Mouse (Mus musculus) urinary bladder, adult 2 months (tissue): Measurements from ENCODE around the gene Miox. TPM values are rescaled to one million over a fixed set of nuclear protein-coding genes. Genes with fewer than 3 reads are reported as not detected.
A peak's percentile ranks its signal among the peaks of the same experiment; 100 is the strongest.

Experiments
- DNase-seq: peaks from one replicate; pipeline ENCODE4 v3.0.0; 2022; ENCODE audit warnings: low spot score
- polyA plus RNA-seq: library from polyadenylated mRNA; depleted of rRNA; stranded (reverse); fragments of >200 nt; gene quantifications from 2 replicates; pipeline ENCODE4 v1.2.3, GENCODE M21; 2012; rRNA removed

Gene Miox
- not detected in 2 replicates for polyA plus RNA-seq

DNA sequence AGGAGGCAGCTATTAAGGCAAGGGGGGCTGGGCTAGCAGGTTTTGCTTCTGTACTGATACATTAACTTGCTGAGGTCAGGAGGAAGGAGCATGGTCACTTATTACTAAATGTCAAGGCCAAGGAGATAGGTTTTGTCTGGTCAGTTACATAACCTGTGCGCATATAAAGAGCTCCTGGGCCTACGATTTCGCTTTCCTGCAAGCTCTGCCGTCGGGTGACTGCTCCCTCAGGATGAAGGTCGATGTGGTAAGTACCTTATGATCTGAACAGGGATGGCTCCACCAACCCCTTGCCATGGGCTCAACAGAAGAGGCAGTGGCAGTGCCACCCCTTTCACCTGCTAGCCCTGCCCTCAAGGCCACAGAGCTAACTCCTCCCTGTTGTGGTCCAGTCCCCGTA is at the start of gene Miox:
Gene Miox, plus strand, starts transcription at position 128 of the 400 bp plus-strand sequence.
- DNase-seq, result no peak

DNA sequence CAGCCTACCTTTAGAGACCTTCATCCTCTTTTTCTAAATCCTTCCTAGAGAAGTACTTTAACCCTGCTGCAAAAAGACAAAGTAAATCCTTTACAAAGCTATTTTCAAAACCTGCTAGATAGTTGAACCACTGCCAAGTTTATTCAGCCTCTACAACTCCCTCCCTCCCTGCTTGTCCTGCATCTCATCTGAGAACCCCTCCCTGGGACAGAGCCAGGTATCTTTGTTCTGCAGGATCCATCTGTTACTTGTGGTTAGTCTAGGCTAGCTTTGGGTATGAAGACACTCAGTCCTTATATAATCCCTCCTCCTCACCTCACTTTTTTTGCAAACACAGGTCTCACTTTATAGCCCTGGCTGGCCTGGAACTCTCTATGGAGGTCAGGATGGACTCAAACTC is 49.2 kb upstream of the Miox start:
- DNase-seq, result no peak

DNA sequence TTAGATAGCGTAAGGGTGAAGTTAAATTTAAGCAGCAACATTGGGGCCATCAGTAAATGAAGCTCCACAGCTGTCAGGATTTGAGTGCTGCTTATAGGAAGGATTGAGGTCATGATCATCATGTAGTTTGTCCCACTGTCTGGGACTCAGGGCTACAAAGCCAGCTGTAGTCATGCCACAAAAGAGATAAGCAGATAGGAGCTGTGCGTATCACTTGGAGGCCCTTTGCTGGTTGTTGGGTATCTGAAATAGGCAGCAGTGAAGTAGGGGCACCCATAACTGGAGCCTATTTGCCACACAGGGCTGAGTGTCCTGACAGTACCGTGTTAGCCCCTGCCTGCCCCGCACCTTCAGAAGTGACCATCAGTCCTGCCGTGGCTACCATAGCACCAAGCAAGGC is 48.7 kb upstream of the Miox start:
- no peak for DNase-seq

DNA sequence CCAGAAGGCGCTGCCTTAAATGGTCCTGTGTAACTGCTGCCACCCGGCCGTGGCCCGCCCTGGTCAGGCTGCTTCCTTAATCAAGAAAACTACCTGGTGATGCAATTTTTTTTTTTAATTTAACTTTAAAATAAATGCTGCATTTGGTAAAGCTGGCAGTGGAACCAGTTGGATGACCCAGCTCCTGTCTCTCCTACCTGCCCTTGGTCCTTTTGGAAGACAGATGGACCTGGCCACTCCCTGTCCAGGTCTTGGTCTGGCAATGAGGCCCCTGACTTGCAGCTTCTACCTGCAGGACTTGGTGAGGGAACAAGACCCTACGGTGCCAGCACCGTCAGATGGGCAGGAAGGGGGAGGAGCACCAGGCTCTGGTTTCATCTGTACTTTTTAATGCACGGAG is 48.1 kb upstream of the Miox start:
- DNase-seq, result no peak

DNA sequence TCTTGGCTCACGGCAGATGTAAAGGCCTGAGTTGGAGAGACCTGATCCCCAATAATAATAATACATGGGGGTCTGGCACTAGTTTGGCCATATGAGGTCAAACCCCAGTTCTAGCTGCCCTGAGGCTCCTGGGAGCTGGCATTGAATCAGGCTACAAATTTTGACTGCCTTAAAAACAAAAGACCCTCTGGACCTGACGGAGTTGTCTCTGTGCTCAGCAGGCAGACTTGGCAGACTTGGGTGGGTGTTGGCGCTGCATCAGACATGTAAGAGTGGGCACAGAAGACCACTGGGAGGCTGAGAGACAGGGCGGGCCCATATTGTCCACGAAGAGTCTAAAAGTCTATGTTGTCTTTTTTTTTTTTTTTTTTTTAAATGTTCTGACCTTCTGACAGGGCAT is 47.6 kb upstream of the Miox start:
- DNase-seq, result no peak

DNA sequence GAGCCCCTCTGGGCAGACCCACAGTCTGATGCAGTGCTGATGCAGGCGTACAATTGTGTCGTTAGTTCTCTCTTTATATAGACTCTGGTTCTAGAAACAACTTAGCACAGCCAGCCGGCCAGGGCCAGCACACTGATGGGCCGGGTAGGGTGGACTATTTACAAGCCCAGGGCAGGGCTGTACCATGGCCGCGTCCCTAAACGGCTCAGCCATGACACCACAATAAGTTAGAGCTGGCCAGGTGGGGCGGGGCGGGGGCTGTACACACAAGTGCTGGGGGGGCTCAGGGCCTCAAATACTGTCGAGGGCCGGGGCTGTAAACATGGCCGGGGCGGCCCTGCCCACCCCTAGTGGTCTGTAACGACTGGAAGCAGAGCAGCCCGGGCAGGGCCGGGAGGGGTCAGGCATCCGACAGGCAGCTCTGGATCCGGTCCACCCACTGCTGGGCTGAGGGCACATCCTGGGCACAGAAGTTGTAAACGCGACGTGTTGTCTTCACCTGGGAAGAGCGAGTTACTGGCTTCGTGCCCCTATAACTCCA is 45.9 kb upstream of the Miox start:
- DNase-seq, result no peak

DNA sequence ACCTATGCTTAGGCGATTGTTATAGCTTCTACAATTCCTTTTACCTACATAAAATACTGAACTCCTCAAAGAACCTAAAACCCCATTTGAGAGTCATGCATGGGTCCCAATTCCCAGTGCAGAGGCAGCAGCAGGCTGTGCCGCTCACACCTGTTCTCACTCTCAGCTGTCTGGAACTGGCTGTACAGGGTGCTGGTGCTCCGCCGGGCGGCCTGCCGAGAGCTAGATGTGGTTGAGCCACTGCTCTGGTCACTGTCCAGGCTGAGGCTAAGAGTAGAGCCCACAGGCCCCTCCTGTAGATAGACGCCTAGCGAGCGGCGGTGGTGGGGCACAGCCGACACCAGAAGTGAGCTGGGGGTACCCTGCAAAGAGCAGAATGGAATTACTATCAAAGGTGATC is 44.7 kb upstream of the Miox start:
- no peak for DNase-seq

DNA sequence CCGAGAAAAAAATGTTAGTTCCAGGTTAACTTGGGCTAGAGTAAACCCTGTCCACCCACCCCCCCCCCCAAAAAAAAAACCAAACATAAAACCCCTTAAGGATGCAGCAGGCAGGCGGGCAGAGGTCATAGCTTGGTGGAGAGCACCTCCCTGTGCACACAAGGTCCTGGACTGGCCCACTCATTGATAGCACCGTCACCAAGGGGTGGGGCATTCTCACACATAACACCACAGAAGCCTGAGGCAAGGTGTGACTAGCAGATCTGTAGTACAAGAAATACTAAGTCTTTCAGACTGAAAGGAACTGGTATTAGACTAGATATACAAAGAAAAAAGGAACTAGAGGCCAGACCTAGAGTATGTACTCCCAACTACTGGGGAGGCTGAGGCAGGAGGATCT is 42.7 kb upstream of the Miox start:
- no peak for DNase-seq

DNA sequence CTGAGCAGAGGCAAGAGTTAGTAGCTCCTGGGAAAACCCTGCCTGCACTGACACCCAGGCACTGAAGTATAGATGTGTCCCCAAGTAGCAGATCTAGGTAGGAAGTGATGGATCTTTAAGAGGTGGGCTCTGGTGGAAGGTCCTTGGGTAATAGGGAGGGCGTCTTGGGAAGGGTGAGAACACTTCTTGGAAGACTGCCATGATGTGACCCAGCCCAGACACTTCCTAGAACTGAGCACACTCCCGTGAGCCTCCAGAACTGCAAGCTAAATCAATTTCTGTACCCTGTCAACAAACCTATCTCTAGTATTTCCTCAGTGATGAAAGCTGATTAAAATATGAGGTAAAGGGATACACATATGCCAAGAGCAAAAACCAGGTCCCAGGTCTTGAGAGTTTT is 41.4 kb upstream of the Miox start:
- no peak for DNase-seq

DNA sequence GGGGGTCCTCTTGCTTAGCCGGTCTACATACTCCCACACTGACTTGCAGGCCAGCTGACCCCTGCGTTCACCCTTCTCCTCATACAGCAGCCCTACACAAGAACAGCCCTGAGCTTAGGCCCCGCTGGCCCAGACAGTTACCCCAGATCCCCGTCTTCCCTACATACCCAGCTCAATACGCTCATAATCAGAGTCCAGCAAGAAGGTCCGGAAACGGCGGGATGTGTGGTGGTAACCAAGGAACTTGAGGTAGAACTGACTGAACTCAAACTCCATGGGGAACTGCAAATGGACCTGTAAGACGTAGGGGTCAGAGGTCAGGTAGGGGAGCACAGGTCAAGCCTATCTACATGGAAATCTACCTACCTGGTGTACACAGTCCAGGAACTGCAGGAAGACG is 40.4 kb upstream of the Miox start:
- DNase-seq, result no peak

DNA sequence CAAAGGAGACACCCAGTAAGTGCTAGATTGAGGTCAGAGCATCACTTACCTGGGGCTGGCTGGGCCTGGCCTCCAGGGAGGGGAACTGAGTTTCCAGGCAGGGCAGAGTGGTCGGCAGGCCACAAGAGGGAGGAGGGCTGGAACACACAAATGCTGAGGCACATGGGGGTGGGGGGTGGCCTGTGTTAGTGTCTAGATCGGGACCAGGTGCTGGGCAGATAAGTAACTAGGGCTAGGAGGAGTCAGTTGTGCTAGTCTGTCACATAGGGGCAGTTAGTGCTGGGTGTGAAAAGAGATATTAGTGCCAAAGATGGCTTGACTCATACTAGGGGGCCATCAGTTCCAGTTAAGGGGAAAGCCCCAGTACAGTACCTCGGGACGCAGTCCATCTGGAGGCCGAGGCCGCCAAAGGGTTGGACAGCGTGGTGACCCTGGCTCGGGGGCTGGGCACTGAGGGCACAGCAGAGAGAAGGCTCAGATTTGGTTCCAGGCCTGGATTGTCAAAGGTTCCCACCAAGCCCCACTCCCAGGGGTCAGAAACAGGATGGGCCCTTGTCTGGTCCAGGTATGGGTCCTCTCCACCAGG is 38.5 kb upstream of the Miox start:
- DNase-seq, result no peak

DNA sequence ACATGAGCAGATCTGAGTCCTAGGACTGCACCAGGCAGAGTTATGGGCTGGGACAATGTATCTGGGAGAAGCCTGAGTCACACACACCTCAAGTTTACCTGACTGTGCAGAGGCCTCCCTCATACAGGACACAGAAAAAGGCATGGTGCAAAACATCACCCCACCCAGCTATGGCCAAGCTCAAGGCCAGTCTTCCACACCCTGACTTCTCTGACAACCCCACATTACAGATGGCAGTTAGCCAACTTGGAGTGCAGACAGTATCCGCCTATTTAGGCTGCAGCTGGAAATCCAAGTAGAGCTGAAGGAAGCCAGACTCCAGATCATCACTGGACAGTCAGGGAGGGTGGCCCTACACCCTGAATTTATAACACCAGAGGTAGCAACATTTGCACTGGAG is 37.7 kb upstream of the Miox start:
- no peak for DNase-seq

DNA sequence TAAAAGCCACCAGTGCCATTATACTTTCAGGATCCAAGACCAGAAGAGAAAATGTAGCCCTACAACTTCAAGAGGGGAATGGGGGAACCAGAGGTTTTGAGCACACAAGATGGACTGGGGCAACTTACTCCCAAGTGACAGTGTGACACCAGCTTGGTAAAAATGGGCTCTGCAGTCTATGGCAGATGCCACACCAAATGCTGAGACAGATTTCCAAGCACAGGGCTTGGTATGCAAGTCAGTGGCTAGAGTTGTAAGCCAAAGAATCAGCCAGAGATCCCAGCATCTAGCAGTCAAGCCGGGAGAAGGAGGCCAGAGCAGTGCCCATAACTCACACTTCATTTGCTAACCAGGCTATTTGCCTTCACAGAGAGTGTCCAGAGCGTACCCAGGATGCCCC is 36.5 kb upstream of the Miox start:
- DNase-seq, result no peak

DNA sequence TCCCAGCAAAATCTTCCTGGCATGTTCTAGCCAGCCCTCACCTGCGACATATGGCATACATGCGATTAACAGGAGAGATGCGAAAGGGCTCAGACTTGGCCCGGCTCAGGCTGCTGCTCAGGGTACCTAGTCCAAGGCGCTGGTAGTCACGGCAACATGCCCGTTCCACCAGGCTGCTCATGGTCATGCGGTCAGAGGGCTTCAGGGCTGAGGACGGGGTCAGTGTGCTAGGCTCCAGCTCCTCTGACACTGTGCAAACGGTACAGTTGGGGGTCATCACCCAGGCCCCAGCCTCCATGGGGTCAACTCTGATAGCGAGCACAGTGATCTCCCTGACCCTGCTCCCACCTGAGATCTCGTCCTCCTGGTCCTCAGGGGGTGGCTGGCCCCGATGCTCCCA is 34.0 kb upstream of the Miox start:
- no peak for DNase-seq

DNA sequence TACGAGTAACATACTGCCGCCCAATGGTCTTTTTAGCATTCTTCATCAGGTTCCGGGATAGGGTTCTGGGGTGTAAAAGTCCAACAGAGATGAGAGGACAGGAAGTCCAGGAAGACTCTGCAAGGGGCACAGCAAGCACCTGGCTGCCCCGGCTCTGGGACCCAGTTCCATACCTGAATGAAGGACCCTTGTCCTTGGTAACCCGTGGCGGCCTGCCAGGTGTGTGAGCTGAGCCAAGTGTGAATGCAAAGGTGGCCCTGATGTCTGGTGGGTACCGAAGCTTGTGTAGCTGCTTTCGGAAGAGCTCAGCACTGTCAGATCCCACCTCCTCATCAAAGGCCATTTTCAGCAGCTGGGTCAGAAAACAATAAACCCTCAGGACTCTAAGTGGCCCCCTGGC is 33.6 kb upstream of the Miox start:
- no peak for DNase-seq

DNA sequence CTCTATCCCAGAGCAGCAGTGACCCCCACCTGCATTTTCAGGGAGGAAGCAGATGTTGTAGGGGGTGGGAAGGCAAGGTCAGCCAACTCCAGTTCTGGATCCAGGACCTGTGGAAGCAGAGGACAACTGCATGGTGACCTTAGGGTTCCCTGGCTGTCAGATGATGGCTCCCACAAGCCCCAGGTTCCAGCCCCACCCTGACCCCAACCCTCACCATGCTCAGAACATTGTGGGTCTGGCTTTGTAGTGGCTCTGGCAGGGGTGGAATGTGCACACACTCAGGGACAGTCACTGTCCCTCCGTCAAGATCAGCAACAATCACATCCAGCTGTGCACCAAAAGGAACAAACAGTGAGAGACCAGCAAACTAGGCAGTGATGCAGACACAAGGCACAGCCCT is 28.2 kb upstream of the Miox start:
- DNase-seq, result no peak

DNA sequence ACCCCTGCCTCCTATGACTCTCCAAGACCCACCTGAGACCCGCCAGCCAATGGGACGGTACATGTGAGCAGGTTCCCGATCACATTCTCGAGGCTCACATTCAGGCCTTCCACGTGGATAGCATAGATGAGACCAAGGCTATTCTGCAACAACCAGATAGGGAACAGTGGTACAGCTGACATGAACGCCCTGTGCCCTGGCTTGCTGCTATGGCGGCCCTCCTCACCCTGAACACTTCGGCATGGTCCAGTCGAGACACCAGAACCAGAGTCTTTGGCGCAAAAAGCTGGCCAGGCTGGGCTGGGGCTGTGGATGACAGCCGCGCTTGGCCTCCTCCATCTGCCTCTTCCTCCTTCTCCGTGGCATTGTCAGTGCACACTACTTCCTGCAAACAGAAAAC is 26.7 kb upstream of the Miox start:
- no peak for DNase-seq

DNA sequence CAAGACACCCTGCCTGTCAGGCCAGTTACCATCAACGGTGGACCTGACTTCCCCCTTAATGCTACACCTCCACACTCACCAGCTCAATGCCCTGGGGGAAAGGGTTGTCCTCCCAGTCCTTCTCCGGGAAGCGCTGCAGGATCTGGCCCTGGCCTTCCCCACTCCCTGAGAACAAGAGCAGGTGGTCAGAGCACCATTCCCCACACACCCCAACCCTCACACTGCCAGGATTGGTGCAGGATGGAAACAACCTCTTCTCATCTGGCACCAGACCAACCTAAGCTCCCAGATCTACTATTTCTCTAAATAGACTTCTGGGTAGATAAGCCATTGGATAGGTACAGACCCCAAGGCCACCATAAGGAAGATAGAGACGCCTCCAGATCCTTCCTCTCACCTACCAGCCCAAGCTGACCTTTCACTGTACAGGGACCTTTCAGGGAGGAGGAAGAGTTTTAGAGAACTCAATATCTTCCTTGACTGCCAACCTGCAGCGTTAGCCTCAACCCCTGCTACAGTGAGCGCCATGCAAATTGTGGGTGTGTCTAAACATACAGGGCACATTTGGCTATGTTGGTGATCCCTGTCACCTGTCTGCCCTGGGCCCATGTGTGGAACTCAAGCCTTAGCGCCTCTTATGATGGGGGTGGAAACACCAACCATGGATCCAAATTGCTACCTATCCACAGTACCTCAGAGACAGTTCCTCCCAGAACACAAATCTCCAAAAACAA is 25.6 kb upstream of the Miox start:
- no peak for DNase-seq

DNA sequence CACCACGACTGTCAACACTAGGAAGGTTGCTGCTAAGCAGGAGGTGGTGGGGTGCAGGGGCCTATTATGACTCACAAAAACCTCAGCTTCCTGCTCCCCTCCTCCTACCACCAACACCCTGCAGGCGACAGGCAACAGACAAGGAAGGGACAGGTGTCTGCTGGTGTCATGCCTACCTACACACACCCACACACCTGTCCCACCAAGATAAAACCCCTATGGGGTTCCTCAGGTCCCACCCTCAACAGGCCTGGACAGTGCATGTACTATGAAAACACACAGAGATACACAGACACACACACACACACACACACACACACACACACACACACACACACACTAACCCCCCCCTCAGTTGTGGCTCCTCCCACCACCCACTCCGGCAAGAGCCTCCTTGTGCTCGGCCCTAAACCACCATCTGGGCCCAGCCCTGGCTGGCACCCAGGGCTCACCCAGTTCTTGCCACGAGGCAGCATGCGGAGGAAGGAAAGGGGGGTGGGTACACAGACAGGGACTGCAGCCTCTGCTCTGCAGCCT is 24.2 kb upstream of the Miox start:
- DNase-seq, result no peak

DNA sequence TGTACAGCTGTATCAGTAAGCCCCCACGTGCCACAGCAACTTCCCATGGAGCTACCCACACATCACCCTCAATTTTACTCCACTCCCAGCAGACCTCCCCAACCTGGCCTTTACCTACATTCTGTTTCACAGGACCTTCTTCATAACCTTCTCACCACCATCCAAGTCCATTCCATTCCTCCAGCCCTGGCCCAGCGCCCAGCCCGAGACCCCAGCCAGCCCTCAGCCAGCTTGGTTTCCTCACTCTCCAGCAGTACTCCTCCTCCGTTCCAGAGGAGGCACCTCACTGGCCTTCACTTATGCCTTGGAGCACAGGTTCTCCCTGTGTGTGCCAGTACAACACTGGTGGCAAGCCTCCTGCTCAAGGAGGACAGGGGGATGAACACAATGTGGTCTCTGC is 20.8 kb upstream of the Miox start:
- no peak for DNase-seq

DNA sequence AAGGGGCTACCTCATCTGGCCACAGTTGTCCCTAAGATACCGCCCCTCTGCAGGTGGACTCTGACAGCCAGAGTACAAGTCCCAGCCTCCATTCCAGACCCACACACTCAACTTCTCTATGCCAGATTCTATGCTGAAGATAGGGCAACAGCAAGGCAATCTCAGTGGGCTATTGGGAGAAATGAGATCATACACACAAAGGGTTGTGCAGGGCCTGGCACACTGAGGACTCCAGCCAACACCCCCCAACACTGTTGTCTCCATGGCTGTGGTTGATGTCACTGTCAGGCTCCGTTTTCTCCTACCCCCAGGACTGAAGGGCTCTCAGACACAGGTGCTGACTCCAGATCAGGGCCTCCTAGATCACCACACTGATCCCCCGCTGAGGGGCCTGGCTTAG is 20.1 kb upstream of the Miox start:
- DNase-seq, result no peak

DNA sequence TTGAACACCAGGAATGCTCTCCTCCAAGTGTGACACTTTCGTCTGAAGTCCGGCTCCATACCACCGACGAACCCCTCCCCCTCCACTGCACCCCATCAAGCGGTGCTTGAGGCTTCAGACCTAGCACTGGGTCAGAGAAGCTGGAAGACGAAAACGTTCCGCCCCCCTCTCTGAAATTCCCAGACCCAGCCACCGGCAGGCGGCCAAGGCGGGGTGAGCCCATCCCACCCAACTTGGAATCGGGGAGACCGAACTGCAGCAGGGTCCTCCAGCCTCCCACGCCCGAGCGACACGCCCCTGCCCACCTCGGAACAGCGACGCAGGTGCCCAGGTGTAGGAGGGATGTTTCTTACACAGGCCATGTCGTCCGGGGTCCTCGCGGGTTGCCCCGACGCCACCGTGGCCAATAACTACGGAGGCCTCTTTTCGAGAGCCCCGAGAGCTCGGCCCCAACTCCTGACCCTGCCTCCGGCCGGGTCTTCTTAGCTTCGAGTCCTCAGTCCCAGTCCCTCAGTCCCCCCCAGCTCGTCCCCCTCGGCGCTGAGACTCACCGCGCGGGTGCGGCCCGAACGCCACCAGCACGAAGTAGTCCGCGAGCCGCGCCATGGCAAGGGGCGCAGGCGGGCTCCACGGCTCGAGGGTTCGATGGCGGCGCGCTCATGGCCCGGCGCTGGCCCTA is 19.5 kb upstream of the Miox start:
- no peak for DNase-seq

DNA sequence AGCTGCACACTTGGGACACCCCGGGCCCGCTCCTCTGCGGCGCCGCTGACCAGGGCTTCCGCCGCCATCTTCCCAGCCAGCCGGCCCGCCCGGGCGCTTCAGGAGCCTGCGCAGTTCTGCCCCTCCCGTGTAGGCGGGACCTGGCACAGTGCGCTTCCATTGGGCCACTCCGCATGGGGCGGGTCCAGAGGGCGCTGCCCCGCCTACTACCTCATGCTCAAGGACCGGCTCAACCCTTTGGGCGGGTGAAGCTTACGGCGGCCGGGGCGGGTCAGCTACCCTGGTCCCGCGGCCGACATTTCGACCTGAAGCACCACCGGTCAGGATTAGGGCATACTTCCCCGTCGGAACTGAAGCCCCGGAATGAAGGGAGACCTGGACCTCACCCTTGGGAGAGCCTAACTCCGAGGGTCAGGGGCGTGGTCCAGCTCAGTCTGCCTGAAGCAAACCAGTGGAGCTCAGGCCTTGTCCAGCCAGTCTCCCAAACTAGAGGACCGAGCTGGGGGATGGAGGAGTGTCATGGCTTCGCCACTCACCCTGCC is 18.9 kb upstream of the Miox start, which contains the start of gene Sbf1:
Gene Sbf1, minus strand, starts transcription at position 122 of the 542 bp plus-strand sequence.
- DNase-seq, result peak; percentile 95
